Mouse (Mus musculus): ENCODE measurements around the gene Fgfr2. TPM values are rescaled to one million over a fixed set of nuclear protein-coding genes. Genes with fewer than 3 reads are reported as not detected.

The Fgfr2 gene
- polyA plus RNA-seq, 2 experiments from 2014 or later, result not detected

DNA sequence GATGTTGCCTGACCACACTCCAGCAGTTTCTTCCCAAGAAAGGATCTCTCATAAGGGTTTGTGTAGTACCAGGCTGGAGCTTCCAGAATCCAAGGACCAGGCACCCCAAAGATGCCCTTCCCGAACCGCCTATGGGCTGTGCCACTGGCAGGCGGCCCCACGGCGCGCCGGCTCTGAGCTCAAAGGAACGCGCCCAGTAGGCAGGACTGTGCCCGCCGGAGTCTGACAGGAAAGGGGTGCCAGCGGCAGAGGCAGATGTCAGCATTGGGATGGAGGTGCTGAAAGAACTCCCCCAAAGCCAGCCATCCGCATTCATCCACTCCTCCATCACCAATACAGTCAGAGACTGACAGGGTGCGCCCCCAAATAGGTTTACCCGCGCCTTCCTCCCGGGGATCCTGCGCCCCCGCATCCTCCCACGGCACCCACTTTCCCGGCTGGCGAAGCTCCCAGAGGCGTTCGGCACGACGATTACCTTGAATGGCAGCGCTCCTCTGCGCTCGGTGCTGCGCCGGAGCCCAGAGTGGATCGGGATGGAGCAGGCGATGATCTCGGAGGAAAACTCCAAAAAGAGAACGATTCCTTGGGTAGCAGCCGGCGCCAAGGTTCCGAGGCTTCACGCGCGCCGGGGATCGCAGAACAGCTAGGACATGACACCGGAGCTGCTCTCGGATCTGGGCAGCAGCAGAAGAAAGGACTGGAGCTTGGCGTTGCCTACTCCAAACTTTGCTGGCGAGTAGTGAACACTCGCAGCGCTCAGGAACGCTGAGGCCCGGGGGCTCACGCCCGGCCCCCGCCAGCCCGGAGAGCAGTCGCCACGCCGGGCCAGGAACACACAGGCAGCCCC, 2857.6 kb downstream of the Fgfr2 start:
- ATAC-seq, result no peak

DNA sequence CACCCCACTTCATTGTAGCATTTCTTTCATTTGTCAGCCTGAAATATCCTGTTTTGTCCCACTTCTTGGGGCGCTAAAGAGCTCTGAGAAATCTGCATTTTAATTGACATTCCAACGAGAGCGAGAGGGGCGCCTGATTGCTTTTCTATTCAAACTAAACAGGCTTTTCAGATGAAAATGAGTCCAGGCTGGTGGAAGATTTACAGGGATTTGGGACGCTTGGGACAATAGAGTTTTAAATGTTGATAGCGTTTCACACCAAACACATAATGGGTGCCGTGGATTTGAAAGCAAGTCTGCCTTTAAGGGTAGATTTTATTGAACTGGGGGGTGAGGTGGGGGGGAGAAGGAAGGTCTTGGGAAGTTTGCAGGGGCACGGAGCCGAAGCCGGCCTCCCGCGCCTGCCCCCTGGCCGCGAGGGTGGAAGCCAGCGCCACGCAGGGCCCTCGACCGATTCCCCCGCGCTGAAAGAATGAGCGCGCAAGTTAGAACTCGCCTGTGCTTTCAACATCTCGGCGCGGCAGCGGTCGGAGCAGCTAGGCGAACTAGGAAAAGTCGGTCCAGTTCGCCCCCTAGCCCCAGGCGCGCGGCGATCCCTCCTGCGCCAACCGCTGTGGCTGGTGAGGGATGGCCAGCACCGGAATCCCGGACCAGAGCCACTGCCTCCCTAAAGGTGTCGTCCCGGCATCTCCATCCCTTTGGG, 2858.4 kb downstream of the Fgfr2 start:
- ATAC-seq, result no peak

DNA sequence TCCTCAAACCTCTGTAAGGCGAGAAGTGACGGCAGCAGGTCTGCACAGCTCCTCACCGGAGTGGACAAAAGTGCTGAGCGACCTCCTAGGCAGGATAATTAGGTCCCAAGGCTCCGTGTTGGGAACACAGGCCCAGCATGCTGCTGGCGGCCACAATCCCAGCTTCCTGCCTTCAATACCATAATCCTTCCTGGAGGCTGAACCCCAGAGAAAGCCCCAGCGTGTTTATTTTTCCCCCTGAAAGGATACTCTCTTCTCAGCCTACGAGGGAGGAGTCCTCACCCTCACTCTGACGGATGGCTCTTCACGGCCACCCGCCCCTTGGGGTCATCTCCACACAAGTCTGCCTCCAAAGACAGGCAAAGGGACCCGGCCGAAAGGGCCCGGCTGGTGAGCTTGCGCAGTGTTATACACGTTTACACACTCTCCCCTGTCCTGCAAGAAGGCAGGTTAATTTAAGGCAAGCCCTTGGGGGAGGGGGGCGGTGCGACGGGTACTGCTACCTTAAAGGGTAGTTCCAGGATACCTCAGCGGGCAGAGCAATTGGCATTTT, 2859.3 kb downstream of the Fgfr2 start:
- ATAC-seq, result no peak

DNA sequence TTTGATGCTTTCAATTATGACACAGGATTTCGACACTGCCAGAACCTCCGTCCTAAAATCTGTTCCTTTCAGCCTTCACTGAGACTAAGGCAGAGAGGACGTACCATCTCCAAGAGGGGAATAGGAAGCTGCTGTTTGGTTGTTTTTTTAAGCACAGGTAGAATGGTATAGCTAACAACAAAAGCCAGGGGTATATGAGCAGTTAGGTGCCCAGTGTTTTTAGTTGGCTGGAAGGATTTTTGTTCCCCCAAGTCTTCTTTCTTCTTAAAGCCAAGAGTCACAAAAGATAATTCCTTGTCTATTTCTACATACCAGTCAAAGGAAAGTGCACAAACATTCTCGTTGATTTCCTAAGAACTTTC, 2859.9 kb downstream of the Fgfr2 start:
- ATAC-seq, result no peak

DNA sequence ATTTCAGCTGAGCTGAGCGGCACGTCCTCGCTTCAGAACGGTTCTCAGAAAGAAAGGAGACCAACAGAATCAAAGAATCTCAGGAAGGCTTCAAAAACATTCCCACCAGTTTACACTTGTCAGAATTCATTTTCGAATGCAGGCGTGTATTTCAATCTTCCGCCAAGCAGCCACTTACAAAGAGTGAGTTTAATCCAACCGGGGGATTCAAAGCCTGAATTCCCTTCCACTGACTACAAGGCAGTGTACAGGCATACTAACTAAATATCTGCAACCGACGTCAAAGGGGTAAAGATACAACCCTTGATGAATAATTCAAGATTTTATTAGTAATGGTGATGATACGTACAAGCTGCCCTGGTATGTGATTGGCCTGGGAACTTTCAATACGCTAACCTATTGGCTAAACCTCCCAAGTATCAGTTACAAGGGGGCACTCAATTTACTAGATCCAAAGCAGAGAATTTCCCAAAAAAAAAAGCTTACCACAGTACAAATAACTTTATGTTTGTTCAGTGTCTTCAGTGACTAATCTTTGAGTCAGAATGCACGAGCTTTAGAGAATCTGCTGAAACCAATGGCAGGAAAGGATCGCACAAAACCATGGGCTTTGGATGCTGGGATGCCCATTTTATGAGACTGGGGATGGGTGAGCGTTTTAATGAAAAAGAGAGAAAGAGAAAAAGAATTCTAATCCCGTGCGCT, 2860.5 kb downstream of the Fgfr2 start:
- no peak for ATAC-seq

DNA sequence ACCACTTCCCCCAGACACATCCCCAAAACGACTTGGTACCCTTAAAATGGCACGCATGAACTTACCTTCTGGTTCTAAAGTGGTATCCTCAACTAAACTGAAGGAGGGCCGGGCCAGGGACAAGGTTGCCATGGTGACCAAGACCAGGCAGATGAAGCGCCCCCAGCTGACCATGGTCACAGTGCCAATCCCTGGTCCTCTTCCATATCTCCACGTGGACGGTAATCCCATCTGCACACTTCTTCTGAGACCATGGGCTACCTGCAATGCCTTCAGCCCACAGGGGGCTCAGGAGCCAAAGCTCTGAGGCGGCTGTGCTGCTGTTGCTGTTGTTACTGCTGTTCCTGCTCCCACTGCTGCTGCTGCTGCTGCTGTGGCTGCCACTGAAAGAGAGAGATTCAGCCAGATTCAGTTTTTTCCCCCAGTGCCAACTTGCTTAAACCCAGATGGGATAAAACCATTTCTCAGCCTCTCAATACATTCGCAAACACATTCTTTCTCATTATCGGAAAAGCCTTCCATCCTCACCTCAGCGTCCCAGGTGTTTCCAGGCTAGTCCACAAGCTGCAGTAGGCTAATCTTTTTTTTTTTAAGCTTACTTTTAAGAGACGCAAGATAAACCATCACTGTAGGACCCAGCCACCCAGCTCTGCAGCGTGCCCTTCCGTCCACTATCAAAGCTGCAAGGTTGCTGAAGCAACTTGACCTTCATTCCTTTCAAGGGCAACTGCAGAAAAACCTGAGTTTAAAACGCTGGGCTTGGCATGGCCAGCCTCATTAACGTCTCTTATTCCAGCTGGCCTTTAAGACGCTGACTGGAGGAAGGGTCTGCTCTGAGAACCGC, 2861.2 kb downstream of the Fgfr2 start:
- no peak for ATAC-seq

DNA sequence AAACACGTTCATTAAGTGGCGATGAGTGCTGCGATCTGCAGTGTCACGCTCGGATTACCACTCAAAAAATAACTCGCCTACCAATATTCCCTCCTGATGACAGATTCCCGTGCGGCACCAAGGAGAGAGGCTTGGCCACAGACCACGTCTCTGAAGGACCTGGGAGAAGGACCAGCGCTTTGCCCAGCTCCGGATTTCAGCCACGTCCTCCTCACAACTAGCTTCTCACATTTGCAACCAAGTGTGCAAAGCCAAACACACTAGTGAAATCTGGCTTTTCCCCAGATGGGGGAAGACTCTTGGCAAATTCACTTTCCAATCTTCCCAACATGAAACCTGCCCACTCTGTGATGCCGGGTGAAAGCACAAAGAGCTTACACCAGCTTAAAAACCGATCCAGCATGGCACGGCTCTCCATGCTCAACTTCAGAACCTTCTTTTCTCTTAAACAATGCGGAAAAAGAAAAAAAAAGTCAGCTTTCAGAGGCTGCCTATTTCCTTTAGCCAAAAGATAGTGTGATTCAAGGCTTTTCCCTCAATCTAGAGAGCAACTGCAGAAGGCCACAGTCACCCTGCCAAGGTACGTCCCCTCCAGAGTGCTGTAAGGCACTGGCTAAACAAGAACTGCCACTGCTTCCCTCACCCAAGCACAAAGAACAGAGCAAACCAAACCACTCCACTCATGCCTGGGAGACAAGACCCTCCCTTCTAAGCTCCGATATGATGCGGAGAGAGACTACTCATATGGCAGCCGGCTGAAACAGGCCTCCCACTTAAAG, 2862.1 kb downstream of the Fgfr2 start:
- ATAC-seq, result no peak

DNA sequence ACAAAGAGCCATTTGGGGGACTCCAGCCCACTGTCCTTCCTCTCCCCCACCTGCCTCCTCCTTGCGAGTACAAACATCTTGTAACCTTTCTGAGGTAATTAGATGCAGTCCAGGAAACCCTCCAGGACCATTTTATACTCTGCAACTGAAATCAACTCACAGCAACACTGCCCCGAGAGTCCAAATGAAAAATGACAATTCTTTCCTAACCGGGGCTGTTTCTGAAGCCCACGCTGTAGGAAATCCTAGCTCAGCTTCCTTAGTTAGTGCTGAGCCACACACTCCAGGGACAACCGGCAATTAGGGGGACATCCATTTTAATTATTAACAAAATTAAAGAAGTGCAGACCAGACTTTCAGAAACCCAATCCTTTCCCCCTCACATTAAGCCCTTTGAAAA, 2863.1 kb downstream of the Fgfr2 start:
- no peak for ATAC-seq

DNA sequence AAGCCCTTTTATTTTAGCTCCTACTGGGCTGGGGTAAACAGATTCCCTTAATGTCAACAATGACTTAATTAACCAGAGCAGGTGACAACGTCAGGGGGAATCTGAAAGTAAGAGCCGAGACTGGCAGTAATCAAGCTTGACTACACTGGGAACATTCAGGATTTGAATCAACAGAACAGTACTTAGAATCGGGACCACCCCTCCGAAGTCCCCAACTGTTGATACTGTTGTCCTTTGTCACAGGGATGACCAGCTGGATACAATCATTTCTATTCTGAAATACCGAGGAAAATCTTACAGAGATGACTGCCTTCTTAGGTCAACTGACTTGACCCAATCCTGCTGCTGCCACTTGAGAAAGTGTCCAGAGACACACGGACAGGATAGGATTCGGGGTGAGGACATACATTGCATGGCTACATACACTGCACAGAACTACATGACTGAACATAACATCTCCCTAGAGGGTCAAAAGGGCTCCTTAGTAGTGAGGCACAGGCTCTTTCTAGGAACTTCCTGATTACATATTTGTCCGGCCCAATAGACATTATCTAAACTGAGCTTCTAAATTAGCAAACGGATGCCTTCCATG, 2864.3 kb downstream of the Fgfr2 start:
- no peak for ATAC-seq

DNA sequence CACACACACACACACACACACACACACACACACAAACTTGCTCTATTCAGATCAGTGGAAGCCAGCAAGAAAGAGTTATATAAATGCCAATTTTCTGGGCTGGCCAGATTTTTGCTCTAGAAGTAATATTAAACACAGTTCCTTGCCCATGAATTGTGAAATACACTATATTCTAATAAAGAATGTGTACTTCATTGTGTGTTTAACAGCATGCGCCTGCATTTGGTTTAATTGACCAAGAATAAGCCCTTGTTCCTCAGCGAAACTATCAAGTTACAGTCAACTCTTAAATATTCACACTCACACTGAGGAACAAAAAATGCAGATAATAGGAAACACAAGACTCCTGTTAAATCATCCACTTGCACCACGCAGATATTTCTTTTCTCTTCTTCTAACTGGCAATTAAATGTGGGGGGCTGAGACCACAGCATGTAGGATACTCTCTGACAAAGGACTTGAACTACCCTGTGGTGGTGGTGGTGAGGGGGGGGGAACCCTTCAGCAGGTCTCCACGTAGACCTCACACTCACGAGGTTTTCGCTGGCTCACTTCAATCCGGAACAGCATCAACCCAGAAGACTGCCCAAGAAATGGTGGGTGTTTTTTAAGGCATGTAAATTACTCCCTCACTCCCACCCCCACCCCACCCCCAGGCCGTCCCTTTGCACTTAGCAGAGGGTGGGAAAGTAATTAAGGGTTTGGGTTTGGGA, 2865.0 kb downstream of the Fgfr2 start:
- ATAC-seq, result no peak

DNA sequence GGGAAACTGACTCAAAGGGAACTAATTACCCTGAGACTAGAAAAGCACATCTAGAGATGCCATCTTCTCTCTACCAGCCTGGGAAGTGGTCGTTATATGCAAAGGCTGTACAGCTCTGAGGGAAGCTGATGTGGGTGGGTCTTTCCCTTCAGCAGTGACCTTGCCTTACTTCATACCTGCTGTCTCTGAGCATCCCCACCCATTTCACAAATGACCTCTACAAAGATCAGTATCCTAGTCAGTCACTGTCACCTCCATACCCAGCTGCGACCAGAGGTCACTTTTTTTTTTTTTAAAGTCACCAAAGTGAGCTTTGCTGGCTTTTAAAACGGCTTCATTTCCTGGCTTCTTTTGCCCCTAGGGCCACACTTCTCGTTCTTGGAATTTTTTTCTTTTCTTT, 2869.9 kb downstream of the Fgfr2 start:
- no peak for ATAC-seq

DNA sequence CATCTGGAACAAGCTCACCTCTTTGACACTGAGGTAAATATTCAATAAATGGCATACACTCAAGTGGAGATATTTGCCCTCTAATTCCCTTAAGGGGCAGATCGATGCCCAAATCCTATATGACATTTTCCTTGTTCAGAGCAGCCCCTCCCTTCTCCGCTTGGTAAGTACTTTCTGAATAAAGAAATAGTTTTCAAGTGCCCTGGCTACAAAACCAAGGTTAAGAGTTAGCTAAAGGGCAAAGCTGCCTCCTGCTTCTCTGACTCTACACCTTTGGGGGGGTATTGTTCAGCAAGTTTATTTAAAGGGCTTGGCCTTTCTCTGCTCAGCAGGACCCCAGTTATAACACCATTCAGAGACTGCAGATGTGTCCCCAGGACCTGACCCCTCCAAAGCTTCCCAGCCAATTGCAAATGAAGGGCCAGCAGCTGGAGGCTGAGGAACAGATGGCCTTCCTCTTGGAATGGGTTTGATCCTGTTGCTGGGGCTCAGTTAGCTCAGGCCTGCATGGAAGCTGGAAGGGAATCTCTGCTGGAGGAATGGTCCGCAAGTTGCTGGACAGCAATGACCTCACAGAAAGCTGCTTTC, 2871.1 kb downstream of the Fgfr2 start:
- ATAC-seq, result no peak

DNA sequence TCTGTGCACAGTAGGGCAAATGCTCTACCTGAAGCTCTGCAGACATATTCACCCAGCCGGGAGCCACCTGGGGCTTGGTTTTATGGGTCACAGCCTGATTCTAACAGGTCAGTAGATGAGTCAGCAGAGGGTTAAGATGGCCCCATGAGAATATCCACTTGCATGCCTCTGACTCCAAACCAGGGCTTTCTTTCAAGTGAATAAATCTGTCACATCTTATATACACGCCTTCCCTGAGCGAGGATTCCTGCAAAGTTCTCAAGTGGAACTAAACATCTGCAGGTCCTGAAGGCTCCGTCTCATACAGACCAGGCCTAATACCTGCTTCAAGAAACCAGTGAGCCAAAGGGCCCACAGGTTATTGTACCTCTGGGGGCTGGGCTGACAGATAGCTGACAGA, 2872.2 kb downstream of the Fgfr2 start:
- no peak for ATAC-seq

DNA sequence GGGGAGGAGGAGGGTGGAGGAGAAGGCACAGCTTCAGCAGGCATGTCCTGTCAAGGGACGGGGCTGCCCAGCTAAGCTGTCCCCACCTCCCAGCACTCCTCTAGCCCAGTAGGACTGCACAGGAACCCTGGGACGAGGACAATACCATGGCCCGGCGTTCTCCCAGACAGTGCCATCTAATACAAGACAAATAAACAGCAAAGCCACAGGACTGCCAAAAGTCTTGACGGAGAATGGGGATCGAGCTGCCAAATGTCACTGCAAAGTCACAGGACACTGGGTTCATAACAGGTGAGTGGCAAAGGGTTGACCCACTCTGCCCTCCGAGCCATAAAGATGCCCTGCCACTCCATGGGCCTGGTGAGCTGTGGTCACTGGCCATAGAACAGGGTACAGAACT, 2874.7 kb downstream of the Fgfr2 start:
- no peak for ATAC-seq

DNA sequence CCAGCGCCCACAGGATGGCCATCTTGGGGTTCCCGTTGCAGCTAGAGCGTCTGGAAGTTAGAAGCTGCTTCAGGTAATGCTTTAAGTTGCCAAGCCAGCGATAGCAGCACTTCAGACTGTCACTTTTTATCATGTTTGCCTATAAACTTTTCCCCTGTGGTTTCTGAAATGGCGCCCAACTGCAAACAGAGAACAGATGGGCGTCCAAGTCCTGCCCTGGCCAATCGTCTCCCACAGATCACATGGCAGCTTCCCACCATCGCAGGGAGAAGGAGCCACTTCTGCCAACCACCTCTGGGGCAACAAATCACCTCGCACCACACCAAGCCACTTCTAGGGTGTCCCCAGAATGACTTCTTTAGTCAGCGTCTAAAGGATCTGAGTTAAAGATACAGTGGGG, 2875.3 kb downstream of the Fgfr2 start:
- ATAC-seq, result no peak

DNA sequence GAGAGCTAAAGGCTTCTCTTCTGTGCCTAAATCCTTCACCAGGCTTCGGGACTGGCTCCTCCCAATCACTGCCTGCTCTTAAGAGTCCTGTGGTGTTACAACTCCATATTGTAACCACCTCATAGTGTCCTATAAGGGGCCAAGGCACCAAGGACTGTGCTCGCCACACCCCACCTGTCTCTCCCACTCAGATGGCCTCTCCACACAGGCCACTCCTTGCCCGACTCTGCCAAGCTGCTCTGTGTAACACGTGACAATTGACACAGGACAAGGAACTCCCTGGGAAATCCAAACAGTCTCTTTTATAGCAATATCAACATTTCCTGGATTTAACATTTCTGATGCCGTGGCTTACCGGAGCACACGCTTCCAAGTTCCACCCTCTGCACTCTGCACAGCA, 2876.7 kb downstream of the Fgfr2 start:
- ATAC-seq, result no peak

DNA sequence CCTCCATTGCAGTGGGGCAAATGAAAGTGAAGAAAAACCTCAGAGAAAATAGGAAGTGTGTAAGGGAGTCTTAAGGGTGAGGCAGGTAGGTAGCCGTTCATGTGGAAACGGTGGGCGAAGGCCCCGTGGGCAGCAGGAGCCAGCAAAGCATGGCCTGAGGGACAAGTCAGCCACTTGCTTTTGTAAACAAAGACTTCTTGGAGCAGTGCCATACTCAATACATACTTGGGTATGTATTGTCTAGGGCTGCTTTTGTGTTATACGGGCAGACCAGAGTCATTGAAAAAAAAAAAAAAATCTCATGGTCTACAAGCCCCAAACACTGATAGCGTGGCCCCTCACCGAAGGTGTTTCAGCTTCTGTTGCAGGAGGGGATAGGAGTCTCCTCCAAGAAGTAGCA, 2878.6 kb downstream of the Fgfr2 start:
- no peak for ATAC-seq

DNA sequence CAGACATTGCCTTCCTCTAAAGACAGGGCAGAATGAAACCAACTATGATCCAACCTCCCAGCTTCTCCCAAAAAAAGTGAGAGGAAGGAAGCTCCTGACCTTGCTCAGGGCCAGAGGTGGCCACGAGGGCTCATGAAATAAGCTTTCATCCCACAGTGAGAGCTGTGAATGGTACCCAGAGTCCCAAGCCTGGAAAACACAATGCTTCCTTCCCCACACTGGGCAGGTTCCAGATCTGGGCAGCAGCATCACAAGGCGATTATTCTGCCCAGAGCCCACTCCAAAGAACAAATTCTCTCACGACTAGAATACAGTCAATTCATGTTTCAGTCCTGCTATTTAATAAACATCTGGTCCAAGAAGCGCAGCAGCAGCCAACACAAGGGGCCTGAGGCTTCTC, 2879.3 kb downstream of the Fgfr2 start:
- ATAC-seq, result no peak

DNA sequence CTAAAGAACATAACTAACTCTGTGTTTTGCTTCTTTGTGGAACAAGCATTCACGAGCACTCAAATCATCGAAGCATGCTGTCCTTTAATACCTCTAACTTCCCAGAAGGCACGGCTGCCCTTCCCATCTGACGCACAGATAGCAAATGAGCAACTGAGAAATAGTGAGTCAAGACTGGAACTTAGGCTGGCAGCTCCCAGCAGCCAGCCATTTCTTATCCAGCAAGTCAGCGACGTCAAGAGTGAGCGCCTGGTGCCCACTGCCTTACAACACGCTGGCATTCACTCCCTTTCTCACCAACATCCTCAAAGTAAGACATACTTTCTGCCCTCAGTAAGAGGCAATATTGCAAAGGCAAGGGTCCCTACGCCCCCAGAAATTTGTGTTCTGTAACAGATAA, 2883.0 kb downstream of the Fgfr2 start:
- no peak for ATAC-seq

DNA sequence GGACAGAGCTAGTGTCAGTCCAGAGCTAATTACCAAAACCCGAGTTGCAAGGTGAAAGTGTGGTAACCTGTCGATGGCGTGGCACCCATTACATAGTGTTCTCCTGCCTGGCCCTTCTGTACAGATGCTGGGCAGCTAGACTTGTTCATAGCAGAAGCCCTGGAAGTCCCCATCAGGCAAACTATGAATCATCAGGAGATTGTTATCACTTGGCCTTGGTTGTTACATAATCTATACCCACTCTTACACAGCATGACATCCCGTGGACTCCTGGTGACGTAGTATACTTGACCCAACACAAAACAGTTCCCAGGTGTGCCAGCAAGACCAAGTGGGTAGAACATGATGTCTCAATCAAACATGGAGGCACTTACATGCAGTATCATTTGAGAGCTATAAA, 2885.9 kb downstream of the Fgfr2 start:
- ATAC-seq, result no peak

Data from activated CD4-positive, CD25-positive, alpha-beta regulatory T cell, adult 4 months (primary cell).